Mouse (Mus musculus) yolk sac, embryonic 10.5 days (tissue): ENCODE results near the gene Cd200.
"Not testable (repeated sequence)": the region's sequence is repeated elsewhere in the genome, so short reads cannot be mapped to it uniquely, and the experiment has no call there.

Experiments used
- DNase-seq: peaks from one replicate; pipeline ENCODE4 v3.0.0-alpha.2; 2017; ENCODE audit warnings: low spot score

Cd200 gene

DNA sequence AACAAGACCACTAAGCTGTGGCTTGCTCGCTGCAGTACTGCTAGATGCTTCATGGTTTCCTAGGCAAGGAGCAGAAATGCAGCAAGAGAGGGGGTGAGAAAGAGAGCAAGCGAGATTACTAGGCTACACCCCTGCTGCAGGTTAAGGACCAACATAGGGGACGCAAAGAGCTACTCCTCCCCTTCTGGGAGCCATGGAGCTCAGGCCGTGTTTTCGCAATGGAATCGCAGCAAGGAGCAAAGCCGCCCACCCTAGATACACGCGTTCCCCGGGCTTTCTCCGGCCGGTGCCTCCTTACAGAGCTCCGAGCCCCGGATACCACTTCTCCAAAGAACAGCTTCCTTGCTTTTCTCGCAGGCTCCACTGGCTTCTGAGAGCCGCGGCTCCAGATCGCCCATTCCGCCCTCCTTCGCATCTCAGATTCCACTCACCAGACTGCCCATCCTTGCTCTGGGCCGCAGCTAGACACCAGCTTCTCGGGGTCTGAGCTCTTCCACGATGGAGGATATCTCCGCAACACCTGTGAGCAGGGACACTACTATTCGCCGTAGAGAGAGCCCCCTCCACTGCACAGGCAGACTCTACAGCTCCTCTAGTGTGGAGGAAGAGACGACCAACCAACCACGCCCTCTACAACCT, at the start of gene Cd200:
Cd200 (minus strand) TSS at position 629 of the 639 bp plus-strand sequence.
- DNase-seq = peak; percentile 25

DNA sequence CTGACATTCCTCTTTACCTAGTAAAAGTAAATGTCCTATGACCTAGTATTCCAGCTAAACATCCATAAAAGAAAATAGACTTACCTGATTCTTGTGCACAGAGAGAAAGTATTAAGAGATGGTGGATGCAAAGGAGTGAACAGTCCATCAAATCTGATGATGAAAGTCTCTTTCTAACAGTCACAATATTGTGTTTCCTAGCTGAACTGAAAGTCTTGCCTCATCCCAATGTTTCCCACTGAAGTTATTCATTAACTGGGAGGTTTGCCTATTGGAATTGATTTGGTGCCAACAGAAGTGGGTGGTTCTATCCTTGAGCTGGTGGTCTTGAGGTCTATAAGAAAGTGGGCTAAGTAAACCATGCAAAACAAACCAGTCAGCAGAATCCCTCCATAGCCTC, 45.9 kb upstream of the Cd200 start:
- no peak for DNase-seq

DNA sequence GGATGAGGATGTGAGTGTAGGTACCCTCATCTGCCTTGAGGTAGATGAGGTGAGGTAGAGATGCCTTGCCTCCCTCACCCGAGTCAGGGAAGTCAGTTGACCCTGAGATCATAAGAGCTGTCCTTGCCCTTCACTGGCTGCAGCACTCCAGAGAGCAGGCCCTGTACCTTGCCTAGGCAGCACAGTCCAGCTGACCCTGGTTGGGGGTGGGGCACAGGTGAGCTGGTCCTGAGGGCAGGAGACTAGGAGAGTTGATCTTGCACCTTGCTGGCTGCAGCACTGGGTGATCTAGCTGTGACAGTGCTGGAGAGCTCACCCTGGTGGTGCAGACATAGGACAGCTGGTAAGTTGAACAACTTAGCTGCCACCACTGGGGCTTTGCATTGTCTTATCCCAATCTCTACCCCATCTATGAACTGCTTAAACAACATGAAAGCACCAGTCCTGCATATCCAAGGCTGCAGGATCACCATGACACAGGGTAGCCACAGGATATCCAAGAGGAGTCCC, 28.4 kb upstream of the Cd200 start:
- DNase-seq = no peak

DNA sequence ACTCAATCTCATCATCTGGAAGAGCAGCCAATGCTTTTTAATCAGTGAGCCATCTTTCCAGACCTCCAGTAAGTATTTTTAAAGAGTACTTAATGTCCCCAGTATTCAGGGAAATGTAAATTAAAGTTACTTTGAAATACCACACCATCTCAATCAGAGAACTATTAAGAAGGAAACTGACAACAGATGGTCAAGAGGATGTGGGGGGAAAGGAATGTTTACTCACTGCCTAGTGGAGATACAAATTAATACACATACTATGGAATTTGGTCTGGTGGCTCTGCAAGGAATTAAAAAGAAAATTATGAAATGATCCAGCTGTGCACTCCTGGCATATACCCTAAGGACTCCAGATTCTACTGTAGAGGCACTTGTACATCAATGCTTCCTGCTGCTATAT, 26.7 kb upstream of the Cd200 start:
- DNase-seq = no peak

DNA sequence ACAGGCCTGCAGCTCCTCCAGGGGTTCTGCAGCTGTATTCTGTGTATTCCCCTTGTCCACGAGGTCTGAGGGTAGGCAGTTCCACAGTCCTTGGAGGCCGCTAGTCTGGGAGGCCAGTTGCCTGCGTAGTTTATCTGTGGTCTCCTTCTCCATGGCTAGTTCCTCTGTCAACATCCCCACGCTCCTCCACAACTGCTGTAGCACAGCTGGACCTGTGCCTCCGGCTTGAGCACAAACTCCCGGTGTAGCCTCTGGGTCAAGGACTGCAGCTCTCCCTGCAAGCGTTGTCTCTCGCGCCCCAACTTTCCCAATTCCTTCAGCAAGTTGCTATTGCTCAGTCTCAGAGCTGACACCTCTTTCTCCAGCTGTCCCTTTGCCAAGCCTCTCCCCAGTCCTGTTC, 18.8 kb upstream of the Cd200 start:
- DNase-seq = no peak

DNA sequence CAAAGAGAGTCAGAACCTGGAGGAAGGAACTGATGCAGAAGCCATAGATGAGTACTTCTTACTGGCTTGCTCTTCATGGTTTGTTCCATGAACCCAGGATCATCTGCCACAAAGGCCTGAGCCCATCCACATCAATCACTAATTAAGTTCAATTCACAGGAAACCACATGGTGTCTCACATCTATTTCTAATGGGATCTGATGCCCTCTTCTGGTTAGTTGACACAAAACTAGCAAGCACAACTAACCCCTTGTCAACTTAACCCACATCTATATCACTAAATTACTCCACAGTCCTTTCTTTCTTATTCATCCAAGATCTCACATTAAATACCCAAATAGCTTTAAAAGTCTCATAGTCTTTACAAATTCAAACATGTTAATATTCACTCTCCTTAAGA, 4.6 kb upstream of the Cd200 start:
- DNase-seq = no peak

DNA sequence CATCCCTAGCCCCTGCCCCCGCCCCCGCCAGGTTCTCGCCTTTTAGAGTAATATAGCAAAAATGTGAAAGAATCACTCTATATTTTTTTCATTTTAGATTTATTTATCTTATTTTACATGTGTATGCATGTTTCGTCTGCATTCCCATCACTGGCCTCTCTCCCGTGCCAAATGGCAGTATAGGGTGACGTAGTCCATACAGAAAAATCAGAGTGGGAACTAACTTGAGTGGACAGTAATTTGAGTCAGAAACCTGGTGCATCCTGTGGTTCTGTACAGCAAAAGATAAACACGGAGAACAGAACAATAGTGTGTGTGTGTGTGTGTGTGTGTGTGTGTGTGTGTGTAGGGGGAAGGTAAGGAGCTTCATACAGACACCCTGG, 202 bp upstream of the Cd200 start:
- DNase-seq = not testable (repeated sequence)

DNA sequence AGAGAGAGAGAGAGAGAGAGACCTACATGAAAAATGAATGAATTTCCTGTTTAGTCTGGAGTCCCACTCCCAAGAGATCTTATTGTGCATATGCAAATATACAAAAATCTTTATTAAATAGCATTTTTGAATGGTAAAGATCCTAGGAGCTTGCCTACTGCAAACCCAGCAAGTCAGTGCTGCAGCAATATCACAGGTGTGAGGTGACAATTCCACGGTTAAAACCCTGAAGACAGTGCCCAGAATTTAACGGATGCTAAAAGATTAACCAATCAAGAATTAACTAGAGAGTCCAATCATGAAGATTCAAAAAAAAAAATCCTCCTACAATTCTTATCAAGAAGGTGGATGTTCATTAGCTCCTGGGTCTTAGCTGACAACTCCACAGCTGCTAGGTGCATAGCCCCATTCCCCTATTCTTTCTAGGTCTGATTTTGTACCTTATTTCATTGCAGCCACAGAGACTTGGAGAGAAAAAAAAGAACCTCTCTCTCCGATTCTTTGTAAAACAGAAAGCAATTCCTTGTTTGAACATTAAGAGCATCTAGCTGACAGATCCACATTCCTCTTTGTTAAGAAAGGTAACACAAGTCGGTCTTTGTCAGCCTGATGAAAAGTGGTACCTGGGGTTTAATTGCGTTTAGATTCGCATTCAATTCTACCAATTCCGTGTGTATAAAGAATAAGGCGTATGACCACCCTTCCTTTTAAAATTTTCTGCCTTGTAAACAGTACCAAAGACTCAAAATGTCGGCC, 1.0 kb downstream of the Cd200 start:
- no peak for DNase-seq

DNA sequence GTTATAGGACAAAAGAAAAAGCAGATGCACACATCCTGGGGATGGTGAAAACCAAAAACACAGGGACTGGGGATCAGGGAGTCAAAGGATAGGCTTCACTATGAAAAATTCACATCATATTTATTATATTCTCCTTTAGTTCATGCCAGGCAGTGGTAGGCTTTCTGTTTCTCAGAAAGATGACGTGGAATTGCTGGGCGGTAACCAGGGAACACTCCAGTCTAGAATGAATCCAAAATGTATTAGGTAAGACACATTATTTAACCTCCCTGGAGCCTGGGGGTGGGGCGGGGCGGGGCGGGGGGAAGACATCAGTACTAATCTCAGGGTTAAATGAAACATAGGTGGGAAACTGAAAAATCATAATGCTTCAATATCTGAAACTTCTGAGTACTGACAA, 1.8 kb downstream of the Cd200 start:
- DNase-seq = no peak

DNA sequence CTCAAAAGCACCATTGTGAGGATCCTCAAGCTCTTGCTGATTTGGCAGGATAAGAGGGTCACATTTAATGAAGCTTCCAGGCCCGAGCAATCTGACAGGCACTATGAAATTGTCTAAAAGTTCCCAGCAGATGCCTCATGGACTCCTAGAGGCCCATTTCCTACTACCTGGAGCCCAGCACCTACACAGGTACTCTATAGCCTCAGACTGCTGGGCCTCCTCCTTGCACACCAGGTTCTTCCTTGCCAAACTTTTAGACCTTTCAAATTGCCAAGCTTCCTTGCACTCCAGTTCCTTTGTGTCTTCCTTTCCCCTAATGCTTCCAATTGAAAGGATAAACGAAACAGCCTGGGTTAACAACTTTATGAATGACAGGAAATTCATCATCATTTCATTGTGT, 5.9 kb downstream of the Cd200 start:
- DNase-seq = no peak

DNA sequence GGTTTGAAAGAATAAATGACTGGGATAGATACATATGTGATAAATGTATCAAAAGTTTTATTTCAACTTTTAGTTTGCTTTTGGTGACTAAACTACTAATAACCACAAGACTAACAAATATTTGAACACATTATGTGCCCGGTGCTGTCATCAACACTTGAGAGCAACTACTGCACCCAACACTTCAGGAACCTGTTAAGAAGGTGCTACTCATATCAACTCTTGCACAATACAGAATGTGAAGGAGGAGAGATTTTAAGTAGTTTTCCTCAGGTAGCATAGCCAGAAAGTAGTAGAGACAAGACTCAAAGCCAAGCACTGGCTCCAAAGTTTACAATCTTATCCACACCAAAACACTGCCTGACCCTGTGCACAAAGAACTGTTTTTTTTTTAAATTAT, 6.8 kb downstream of the Cd200 start:
- no peak for DNase-seq

DNA sequence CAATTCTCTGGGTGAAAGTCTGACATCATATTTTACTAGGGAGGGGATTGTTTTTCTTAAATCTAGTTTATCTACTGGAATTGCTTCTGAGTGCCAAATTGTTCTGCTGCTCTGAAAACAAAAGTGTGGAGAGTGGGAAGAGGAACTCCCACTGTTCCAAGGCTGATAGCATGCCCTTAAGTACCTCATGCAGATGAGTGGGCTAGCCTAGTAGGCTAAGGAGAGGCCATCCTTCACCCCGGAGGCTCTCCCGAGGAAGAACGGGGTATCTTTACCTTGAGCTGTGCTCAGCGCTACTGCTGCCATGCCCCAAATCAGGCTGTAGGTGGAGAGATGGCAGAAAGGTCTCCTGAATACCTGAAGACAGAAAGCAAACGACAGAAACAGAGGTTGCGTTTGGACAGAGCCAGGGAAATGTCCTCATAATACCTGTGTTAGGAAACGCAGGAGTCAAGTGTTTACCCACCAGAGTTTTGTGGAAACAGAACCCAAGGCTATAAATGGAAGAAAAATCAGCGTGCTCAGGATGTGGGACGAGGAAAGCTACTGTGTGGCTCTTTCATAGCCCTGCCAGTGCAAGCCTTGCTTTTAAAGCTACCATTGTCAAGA, 8.8 kb downstream of the Cd200 start:
- DNase-seq = no peak

DNA sequence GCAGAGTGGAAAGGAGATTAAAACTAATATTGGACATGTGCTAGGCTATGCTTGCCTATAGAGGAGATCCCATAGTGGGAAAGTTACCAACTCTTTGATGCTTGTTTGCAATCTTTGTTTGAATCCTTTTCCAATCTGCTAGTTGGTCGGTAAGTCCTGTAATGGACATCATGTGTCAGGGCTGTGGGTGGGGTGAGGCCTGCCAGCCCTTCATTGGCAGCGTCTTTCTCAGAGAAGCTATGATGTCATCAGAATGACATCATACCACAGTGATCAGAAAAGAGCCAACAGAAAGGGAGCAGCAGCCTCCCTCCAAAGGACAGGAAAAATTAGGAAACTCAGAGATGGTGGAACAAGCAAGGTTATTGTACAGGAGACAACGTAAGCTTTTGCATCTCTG, 9.4 kb downstream of the Cd200 start:
- no peak for DNase-seq

DNA sequence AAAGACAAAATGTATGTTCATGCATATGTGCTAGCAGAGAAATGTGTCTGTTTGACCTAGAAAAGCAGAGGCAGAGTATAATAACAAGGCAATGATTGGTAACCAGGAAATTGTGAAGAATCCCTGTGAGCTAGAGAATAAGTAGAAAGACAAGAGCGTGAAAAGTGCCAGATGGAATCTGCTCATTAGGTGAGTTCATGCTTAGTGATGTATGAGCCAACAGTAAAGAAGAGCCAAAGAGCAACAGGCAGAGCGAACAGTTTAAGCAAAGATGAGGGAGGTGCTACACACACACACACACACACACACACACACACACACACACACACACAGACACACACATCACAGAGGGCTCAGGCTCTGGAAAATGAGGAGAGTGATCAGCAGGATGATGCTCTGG, 11.4 kb downstream of the Cd200 start:
- no peak for DNase-seq

DNA sequence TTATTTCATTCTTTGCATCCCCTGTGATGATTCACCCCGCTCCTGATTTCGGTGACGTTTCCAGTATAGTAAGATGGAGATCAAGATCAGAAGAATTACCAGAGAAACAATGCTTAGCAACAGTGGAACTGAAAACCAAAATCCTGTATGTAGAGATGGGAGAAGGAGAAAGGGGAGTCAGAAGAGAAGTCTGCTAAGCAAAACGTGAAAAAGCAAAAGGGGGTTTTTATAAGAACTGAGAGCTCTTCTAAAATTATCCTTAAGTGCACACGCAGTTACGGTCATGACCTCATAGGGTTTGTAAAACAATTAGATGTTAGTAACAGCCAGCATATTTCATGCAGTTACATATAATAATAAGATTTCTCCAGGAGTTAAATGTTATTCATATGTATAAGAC, 16.6 kb downstream of the Cd200 start:
- no peak for DNase-seq

DNA sequence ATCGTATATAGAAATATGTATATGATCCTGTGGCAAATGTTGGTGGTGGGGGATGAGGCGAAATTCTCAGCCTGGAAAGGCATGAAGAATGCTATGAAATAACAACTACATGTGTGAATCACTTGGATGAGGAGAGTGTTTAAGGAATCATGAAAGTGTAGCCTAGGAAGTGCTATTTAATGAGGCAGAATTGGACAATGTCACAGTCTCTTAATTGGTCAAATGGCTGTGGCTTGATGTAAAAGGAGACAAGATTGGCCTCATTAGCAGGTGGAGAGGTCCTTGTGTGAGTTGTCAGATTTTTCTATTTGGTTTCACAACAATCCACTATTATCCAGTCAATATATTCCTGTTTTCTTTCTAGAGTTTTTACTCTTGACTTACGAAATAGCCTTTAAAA, 17.2 kb downstream of the Cd200 start:
- DNase-seq = no peak

DNA sequence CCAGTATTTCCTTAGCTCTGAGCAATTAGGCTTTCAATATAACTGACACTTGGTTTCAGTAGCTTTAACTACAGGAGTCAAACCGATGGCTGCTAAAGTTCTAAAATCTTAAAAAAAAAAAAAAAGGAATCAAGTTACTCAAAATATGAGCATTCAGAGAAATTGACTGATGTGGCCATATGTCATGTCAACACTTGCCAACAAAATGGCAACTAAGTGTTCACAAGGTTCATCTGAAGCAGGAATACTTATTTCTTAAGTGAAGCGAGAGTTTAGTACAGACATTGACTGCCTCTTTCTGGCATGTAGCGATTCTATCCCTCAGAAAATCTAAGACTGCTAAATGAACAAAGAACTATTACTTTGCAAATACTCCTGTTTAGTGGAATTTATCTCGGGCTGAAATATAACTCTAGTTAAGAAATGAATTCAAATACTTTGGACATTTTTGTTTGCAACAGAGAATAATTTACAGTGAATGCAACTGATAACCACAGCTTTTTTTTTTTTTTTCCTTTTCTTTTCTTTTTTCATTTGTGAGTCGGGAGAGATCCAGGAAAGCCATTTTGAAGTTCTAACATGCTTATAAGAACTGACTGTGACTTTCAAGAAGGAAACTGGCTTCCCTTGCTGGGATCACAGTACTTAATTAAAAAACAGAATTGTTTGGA, 18.4 kb downstream of the Cd200 start:
- DNase-seq = no peak

DNA sequence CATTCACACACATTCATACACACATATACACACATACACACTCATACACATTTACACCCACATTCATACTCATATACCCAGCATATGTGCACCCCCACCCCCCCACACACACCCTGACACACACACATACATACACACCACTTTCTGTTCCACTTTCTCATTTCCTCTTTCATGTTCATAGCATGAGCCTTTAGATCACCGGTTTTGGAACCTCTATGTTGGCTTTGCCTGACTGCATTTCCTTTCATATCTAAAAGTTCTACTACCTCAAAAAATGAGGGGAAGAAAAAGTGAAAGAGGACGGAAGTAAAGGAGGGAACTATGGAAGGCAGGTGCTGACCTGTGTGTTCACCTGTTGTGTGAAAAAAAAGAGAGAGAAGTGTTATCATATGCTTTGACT, 19.0 kb downstream of the Cd200 start:
- DNase-seq = no peak

DNA sequence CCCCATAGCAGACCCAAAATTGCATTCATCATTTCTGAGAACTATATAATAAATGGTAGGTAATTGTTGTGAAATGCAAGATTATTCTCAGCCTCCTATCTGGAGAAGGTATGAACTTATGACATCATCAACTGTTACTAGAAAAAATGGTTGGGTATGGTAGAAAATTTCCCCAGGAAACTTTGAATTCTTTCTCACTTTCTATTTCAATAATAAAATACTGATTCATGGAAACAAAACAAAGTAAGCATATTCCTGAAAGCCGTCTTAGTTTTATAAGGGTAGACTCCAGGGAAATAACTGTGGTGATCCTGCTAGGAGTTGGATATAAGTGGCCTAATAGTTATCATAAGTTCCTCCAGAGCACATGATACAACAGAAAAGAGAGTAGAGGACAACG, 19.8 kb downstream of the Cd200 start:
- no peak for DNase-seq

DNA sequence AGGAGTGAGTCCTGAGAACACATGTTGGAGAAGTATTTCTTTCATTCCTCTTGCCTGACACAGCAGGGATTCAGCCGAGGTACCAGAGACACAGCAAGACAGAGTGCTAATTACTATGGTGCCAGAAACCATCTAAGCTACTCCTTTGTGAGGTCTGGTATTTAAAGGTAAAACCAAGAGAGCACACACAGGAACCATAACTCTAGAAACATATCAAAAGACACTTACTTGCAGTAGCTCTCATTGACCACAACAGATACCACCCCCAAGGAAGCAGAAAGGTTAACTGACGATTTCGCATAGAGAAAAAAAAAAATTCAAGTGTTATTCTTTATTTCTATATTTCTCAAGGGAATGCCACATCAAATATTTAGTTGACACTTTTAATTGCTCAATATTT, 27.0 kb downstream of the Cd200 start:
- no peak for DNase-seq

DNA sequence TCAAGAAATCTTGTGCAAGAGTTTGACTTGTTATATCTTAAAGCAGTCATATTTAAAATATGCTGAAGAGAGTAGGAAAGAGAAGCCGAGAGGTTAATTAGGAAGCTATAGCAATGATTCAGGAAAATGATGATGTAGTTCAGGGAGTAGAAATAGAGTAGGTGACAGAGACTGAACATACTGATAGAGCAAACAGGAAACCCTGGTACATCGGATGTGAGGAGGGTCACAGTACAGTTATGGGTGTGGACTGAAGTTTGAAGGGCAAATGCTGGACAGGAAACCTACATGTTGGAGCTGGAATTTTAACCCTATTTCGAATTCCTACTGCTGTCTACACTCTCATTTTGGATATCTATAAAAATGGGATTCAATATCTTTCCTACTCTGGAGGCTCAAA, 29.9 kb downstream of the Cd200 start:
- DNase-seq = no peak

DNA sequence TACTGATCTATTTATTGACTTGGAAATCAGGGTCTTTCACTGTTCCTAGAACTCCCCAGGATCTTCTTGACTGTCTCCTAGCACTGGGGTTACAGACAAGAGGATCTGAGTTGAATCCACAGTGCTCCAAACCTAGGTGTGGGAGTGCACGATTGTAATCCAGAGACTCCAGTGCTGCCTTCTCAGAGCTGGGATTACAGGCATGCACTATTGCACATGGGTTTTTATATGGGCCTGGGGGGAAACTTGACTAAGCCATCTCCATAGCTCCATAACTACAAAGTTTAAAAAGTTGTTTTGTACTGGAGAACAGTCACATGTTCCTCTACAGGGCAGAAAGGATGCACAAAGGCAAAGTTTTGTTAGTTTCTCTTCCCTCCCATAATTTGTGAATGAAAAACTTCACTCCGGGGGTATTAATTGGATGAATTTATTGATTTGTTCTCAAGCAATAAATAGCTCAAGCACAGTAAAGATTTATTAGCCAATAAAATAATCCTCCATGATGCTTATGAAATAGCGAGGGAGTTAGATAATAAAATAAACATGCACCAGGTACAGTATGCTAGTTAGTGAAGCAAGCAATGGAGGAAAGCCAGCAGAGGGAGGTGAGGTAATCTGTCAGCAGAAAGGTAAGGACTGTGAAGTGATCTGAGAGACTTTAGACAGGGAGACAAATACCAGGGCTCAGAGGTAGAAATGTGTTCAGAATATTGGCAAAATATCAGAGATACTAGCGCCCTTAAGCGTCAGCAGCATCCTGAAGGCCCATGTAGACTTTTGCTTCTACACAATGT, 30.5 kb downstream of the Cd200 start:
- no peak for DNase-seq
